Mouse (Mus musculus) limb, embryonic 14.5 days (tissue): ENCODE measurements around the gene Chrm5. TPM values are rescaled to one million over a fixed set of nuclear protein-coding genes. Genes with fewer than 3 reads are reported as not detected.

Experiments used
- ATAC-seq: fragments of 200-750 bp; cut with Nextera tagmentation; 2 replicates; pipeline ENCODE4 v1.8.0; 2017; ENCODE audit warnings: low read depth, moderate number of reproducible peaks, moderate TSS enrichment; ENCODE audit not compliant: low FRiP score
- DNase-seq: peaks from one replicate; pipeline ENCODE4 v3.0.0-alpha.2; 2015; ENCODE audit warnings: low spot score
- H3K27ac ChIP-seq: fragments of 300-500 bp; sonication (generic); replicated peaks from 2 replicates; pipeline ENCODE4 v1.5.1; 2014; ENCODE audit warnings: low read depth, mild to moderate bottlenecking, low read length, moderate library complexity, mixed read lengths
- H3K27me3 ChIP-seq: fragments of 300-500 bp; sonication (generic); 2 replicates; pipeline ENCODE4 v1.6.1; 2014; ENCODE audit warnings: low read length, mixed read lengths; ENCODE audit not compliant: control insufficient read depth, insufficient read depth
- H3K36me3 ChIP-seq: fragments of 300-500 bp; sonication (generic); 2 replicates; pipeline ENCODE4 v1.6.1; 2014; ENCODE audit warnings: mild to moderate bottlenecking, low read length, moderate library complexity, mixed read lengths; ENCODE audit not compliant: control insufficient read depth, insufficient read depth
- H3K4me1 ChIP-seq: fragments of 300-500 bp; sonication (generic); 2 replicates; pipeline ENCODE4 v1.6.1; 2014; ENCODE audit warnings: antibody characterized with exemption, low read length, mixed read lengths; ENCODE audit not compliant: control insufficient read depth, insufficient read depth
- H3K4me2 ChIP-seq: fragments of 300-500 bp; sonication (generic); replicated peaks from 2 replicates; pipeline ENCODE4 v1.6.1; 2014; ENCODE audit warnings: low read depth, mild to moderate bottlenecking, low read length, moderate library complexity; ENCODE audit not compliant: severe bottlenecking
- H3K4me3 ChIP-seq: fragments of 300-500 bp; sonication (generic); replicated peaks from 2 replicates; pipeline ENCODE4 v1.5.1; 2014; ENCODE audit warnings: low read length
- H3K9ac ChIP-seq: fragments of 300-500 bp; sonication (generic); 2 replicates; pipeline ENCODE4 v1.6.1; 2014; ENCODE audit warnings: mild to moderate bottlenecking, low read depth, low read length, moderate library complexity; ENCODE audit not compliant: severe bottlenecking
- H3K9me3 ChIP-seq: fragments of 300-500 bp; sonication (generic); 2 replicates; pipeline ENCODE4 v1.6.1; 2016; ENCODE audit warnings: low read length; ENCODE audit not compliant: control insufficient read depth
- POLR2A ChIP-seq: fragments of 200-500 bp; IDR thresholded peaks from 2 replicates; pipeline ENCODE4 v1.8.0; 2012; ENCODE audit warnings: inconsistent platforms, mild to moderate bottlenecking, moderate library complexity, borderline replicate concordance; ENCODE audit not compliant: insufficient read depth, insufficient read length; ENCODE audit errors: extremely low read depth
- WGBS: fragments of 180-500 bp; shearing (Covaris S2); extraction: QIAGEN DNeasy Blood & Tissue Kit; methylation state at CpG from one replicate; pipeline ENCODE4 v1.1.7; 2014; 5-methylcytosine and 5-hydroxymethylcytosine counted together
- polyA plus RNA-seq, 2 experiments: library from polyadenylated mRNA; depleted of rRNA in 1 of 2; stranded (reverse) in 1 of 2; unstranded in 1 of 2; fragments of >200 nt; fragmentation: Nextera tagmentation in 1 of 2; extraction: Ambion mirVana in 1 of 2; gene quantifications; 2 replicates each; pipeline versions ENCODE4 v1.2.1 to v1.2.3; 2012 to 2014

Gene Chrm5
- polyA plus RNA-seq, 2 experiments, result not detected

GRCm38 (mm10) chr2:112491629-112492028, 11.1 kb upstream of the Chrm5 start:
- Histone ChIP-seq H3K27me3 (no peaks in the 10 kb centered on the region), H3K36me3 (no peaks in the 10 kb centered on the region), H3K4me1 (peaks cover 10% of the 10 kb centered on the region; the same call in 1 of the 2 replicates), H3K27ac (no peak overlapping the region), H3K4me2 (peak overlapping the region; percentile 49), H3K9ac (no peak overlapping the region), H3K9me3 (no peaks in the 10 kb centered on the region), H3K4me3 (no peak overlapping the region)
- TF ChIP-seq POLR2A, result no peak
- 71% methylated on average over 5 of the region's 5 CpGs for WGBS
- no peak for ATAC-seq
- DNase-seq, result no peak

GRCm38 (mm10) chr2:112490483-112491196, 10.1 kb upstream of the Chrm5 start:
- Histone ChIP-seq H3K36me3 (no peaks in the 10 kb centered on the region), H3K27ac (no peak overlapping the region), H3K9ac (no peak overlapping the region), H3K4me2 (no peak overlapping the region), H3K4me3 (no peak overlapping the region), H3K9me3 (no peaks in the 10 kb centered on the region), H3K27me3 (no peaks in the 10 kb centered on the region), H3K4me1 (peaks cover 10% of the 10 kb centered on the region; the same call in 1 of the 2 replicates)
- 82% methylated on average over 11 of the region's 11 CpGs for WGBS
- DNase-seq, result no peak
- TF ChIP-seq POLR2A, result no peak
- ATAC-seq, result no peak

DNA sequence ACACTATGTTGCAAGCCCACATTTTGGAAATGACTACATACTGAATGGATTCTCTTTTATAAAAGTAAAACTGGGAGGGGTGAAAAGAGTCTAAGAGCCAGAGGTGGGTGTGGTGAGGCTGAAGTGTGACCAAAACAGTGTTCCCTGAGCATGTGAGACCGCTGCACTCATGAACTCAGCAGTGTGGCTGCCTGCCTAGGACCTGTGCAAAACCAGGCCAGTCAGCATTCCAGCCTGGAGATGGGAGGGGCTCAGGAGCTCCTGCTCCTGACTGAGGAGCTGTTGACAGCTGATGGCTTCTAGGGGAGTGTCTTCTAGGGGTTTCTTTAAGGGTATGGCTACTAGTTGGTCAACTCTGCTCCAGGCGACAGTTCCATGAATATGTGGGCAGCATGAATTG, 4.3 kb upstream of the Chrm5 start:
- no peak for ATAC-seq
- DNase-seq, result no peak
- H3K4me3 ChIP-seq, result no peak overlapping the region

GRCm38 (mm10) chr2:112483334-112483651, 2.7 kb upstream of the Chrm5 start:
- no peak for DNase-seq

More for the DNA sequence above, 4.3 kb upstream of the Chrm5 start:
- Histone ChIP-seq H3K9ac (no peak overlapping the region), H3K9me3 (no peaks in the 10 kb centered on the region), H3K4me2 (no peak overlapping the region), H3K36me3 (no peaks in the 10 kb centered on the region), H3K27me3 (no peaks in the 10 kb centered on the region), H3K4me1 (no peaks in the 10 kb centered on the region), H3K27ac (no peak overlapping the region)
- TF ChIP-seq POLR2A, result no peak
- 69% methylated on average over 2 of the region's 2 CpGs for WGBS

GRCm38 (mm10) chr2:112482533-112483333, 2.2 kb upstream of the Chrm5 start:
- 70% methylated on average over 5 of the region's 5 CpGs for WGBS
- H3K27me3 ChIP-seq, result no peaks in the 10 kb centered on the region
- TF ChIP-seq POLR2A, result no peak
- H3K4me1 ChIP-seq, result no peaks in the 10 kb centered on the region
- no peak for DNase-seq
- no peaks in the 10 kb centered on the region for H3K36me3 ChIP-seq
- H3K9ac ChIP-seq, result no peak overlapping the region
- ATAC-seq, result no peak; the same call in 1 of the 2 replicates
- H3K9me3 ChIP-seq, result no peaks in the 10 kb centered on the region
- no peak overlapping the region for H3K4me3 ChIP-seq
- H3K4me2 ChIP-seq, result no peak overlapping the region
- H3K27ac ChIP-seq, result no peak overlapping the region

More at GRCm38 (mm10) chr2:112483334-112483651, 2.7 kb upstream of the Chrm5 start:
- Histone ChIP-seq H3K9ac (no peak overlapping the region), H3K36me3 (no peaks in the 10 kb centered on the region), H3K27ac (no peak overlapping the region), H3K27me3 (no peaks in the 10 kb centered on the region), H3K4me3 (no peak overlapping the region), H3K9me3 (no peaks in the 10 kb centered on the region), H3K4me2 (no peak overlapping the region), H3K4me1 (no peaks in the 10 kb centered on the region)
- TF ChIP-seq POLR2A, result no peak
- no peak for ATAC-seq
- WGBS, result 65% methylated on average over 2 of the region's 2 CpGs
